Mouse (Mus musculus) kidney, embryonic 16.5 days (tissue): ENCODE results near the gene C1qb. TPM values are rescaled to one million over a fixed set of nuclear protein-coding genes. Genes with fewer than 3 reads are reported as not detected.

Experiments
- ATAC-seq: fragments of 200-750 bp; cut with Nextera tagmentation; 2 replicates; pipeline ENCODE4 v1.8.0; 2017; ENCODE audit warnings: moderate TSS enrichment; ENCODE audit not compliant: low FRiP score, low TSS enrichment
- H3K27ac ChIP-seq: fragments of 300-500 bp; sonication (generic); 2 replicates; pipeline ENCODE4 v1.5.1; 2014; ENCODE audit warnings: low read length
- H3K27me3 ChIP-seq: fragments of 300-500 bp; sonication (generic); 2 replicates; pipeline ENCODE4 v1.6.1; 2014; ENCODE audit warnings: low read length, control low read depth, mixed read lengths; ENCODE audit not compliant: insufficient read depth
- H3K36me3 ChIP-seq: fragments of 300-500 bp; sonication (generic); 2 replicates; pipeline ENCODE4 v1.6.1; 2014; ENCODE audit warnings: low read length, control low read depth, mixed read lengths; ENCODE audit not compliant: insufficient read depth
- H3K4me1 ChIP-seq: fragments of 300-500 bp; sonication (generic); 2 replicates; pipeline ENCODE4 v1.6.1; 2014; ENCODE audit warnings: low read length, control low read depth, mixed read lengths; ENCODE audit not compliant: insufficient read depth
- H3K4me2 ChIP-seq: fragments of 300-500 bp; sonication (generic); replicated peaks from 2 replicates; pipeline ENCODE4 v1.6.1; 2014; ENCODE audit warnings: low read depth, low read length
- H3K4me3 ChIP-seq: fragments of 300-500 bp; sonication (generic); 2 replicates; pipeline ENCODE4 v1.5.1; 2014; ENCODE audit warnings: mild to moderate bottlenecking, low read length
- H3K9ac ChIP-seq: fragments of 300-500 bp; sonication (generic); replicated peaks from 2 replicates; pipeline ENCODE4 v1.6.1; 2014; ENCODE audit warnings: low read length
- H3K9me3 ChIP-seq: fragments of 300-500 bp; sonication (generic); 2 replicates; pipeline ENCODE4 v1.6.1; 2016; ENCODE audit warnings: low read length, control low read depth
- WGBS: fragments of 180-500 bp; shearing (Covaris S2); extraction: QIAGEN DNeasy Blood & Tissue Kit; methylation state at CpG from one replicate; pipeline ENCODE4 v1.1.7; 2014; 5-methylcytosine and 5-hydroxymethylcytosine counted together
- polyA plus RNA-seq: library from polyadenylated mRNA; unstranded; fragments of >200 nt; fragmentation: Nextera tagmentation; extraction: Ambion mirVana; gene quantifications from 2 replicates; pipeline ENCODE4 v1.2.1, GENCODE M21; 2015

The C1qb gene
- polyA plus RNA-seq, 1 experiment from 2014 or later, result 40.1 TPM

GRCm38 (mm10) chr4:136916359-136917164 is 30.6 kb upstream of the C1qb start:
- 39% methylated on average over 20 of the region's 20 CpGs for WGBS

GRCm38 (mm10) chr4:136912841-136913240 is 26.9 kb upstream of the C1qb start:
- Histone ChIP-seq H3K4me3 (no peak overlapping the region), H3K9me3 (no peaks in the 10 kb centered on the region), H3K27ac (no peak overlapping the region), H3K4me2 (no peak overlapping the region), H3K36me3 (no peaks in the 10 kb centered on the region), H3K27me3 (peaks cover 53% of the 10 kb centered on the region), H3K9ac (no peak overlapping the region), H3K4me1 (peaks cover 10% of the 10 kb centered on the region; the same call in 1 of the 2 replicates)
- WGBS, result 12% methylated on average over 9 of the region's 9 CpGs
- ATAC-seq, result no peak

More at GRCm38 (mm10) chr4:136916359-136917164, 30.6 kb upstream of the C1qb start:
- Histone ChIP-seq H3K4me1 (peaks cover 10% of the 10 kb centered on the region; the same call in 1 of the 2 replicates), H3K27ac (no peak overlapping the region), H3K27me3 (peaks cover 28% of the 10 kb centered on the region), H3K36me3 (no peaks in the 10 kb centered on the region), H3K4me2 (no peak overlapping the region), H3K4me3 (no peak overlapping the region), H3K9ac (no peak overlapping the region), H3K9me3 (no peaks in the 10 kb centered on the region)
- ATAC-seq, result peak; percentile 49; the same call in 1 of the 2 replicates

GRCm38 (mm10) chr4:136911804-136912203 is 25.8 kb upstream of the C1qb start:
- WGBS, result 38% methylated on average over 9 of the region's 9 CpGs
- no peaks in the 10 kb centered on the region for H3K36me3 ChIP-seq
- H3K4me3 ChIP-seq, result no peak overlapping the region
- no peak overlapping the region for H3K4me2 ChIP-seq
- peaks cover 55% of the 10 kb centered on the region for H3K27me3 ChIP-seq
- no peak overlapping the region for H3K9ac ChIP-seq
- no peaks in the 10 kb centered on the region for H3K9me3 ChIP-seq
- peaks cover under 1% of the 10 kb centered on the region; the same call in 1 of the 2 replicates for H3K4me1 ChIP-seq
- no peak for ATAC-seq
- H3K27ac ChIP-seq, result no peak overlapping the region

- Histone ChIP-seq H3K27me3 (peaks cover 61% of the 10 kb centered on the region), H3K9me3 (no peaks in the 10 kb centered on the region), H3K27ac (no peak overlapping the region), H3K9ac (no peak overlapping the region), H3K4me3 (no peak overlapping the region), H3K4me2 (no peak overlapping the region), H3K36me3 (no peaks in the 10 kb centered on the region), H3K4me1 (no peaks in the 10 kb centered on the region)
- ATAC-seq, result no peak
- WGBS, result 4% methylated on average over 17 of the region's 17 CpGs
Measured at GRCm38 (mm10) chr4:136911211-136911646, 25.2 kb upstream of the C1qb start.

GRCm38 (mm10) chr4:136907809-136908208 is 21.8 kb upstream of the C1qb start:
- H3K27ac ChIP-seq, result no peak overlapping the region
- no peak overlapping the region for H3K9ac ChIP-seq
- ATAC-seq, result no peak
- H3K9me3 ChIP-seq, result no peaks in the 10 kb centered on the region
- H3K4me2 ChIP-seq, result no peak overlapping the region
- H3K27me3 ChIP-seq, result peaks cover 69% of the 10 kb centered on the region
- H3K4me3 ChIP-seq, result no peak overlapping the region
- H3K36me3 ChIP-seq, result no peaks in the 10 kb centered on the region
- no peaks in the 10 kb centered on the region for H3K4me1 ChIP-seq

GRCm38 (mm10) chr4:136907033-136907432 is 21.0 kb upstream of the C1qb start:
- Histone ChIP-seq H3K4me1 (no peaks in the 10 kb centered on the region), H3K4me2 (no peak overlapping the region), H3K9ac (no peak overlapping the region), H3K27ac (no peak overlapping the region), H3K9me3 (no peaks in the 10 kb centered on the region), H3K4me3 (no peak overlapping the region), H3K36me3 (no peaks in the 10 kb centered on the region), H3K27me3 (peaks cover 61% of the 10 kb centered on the region)
- ATAC-seq, result no peak
- WGBS, result 8% methylated on average over 7 of the region's 7 CpGs

- no peak overlapping the region for H3K9ac ChIP-seq
- WGBS, result 2% methylated on average over 22 of the region's 23 CpGs
- no peak for ATAC-seq
- H3K4me3 ChIP-seq, result no peak overlapping the region
- no peaks in the 10 kb centered on the region for H3K4me1 ChIP-seq
- H3K27me3 ChIP-seq, result peaks cover 41% of the 10 kb centered on the region
- no peaks in the 10 kb centered on the region for H3K9me3 ChIP-seq
- H3K36me3 ChIP-seq, result no peaks in the 10 kb centered on the region
- H3K27ac ChIP-seq, result no peak overlapping the region
- H3K4me2 ChIP-seq, result no peak overlapping the region
Measured at GRCm38 (mm10) chr4:136904767-136905539, 19.0 kb upstream of the C1qb start.

GRCm38 (mm10) chr4:136899154-136899553 is 13.2 kb upstream of the C1qb start:
- peaks cover 30% of the 10 kb centered on the region for H3K27me3 ChIP-seq
- H3K9ac ChIP-seq, result no peak overlapping the region
- H3K4me3 ChIP-seq, result no peak overlapping the region
- no peak overlapping the region for H3K27ac ChIP-seq
- no peaks in the 10 kb centered on the region for H3K36me3 ChIP-seq
- no peaks in the 10 kb centered on the region for H3K9me3 ChIP-seq
- no peak overlapping the region for H3K4me2 ChIP-seq
- 66% methylated on average over 7 of the region's 7 CpGs for WGBS
- 0 out of 2 replicates have a peak, but pooled peaks cover 5% of the 10 kb centered on the region for H3K4me1 ChIP-seq
- ATAC-seq, result no peak

GRCm38 (mm10) chr4:136898637-136899036 is 12.7 kb upstream of the C1qb start, which contains the start of gene C1qa:
Gene C1qa, minus strand, starts transcription at chr4:136898803.
- 0 out of 2 replicates have a peak, but pooled peaks cover 5% of the 10 kb centered on the region for H3K4me1 ChIP-seq
- no peak within 1 kb of the TSS for H3K4me2 ChIP-seq
- H3K4me3 ChIP-seq, result no peak within 1 kb of the TSS
- H3K27me3 ChIP-seq, result peaks cover 28% of the 10 kb centered on the region
- ATAC-seq, result no peak
- no peak within 1 kb of the TSS for H3K9ac ChIP-seq
- H3K27ac ChIP-seq, result no peak within 1 kb of the TSS
- no peaks in the 10 kb centered on the region for H3K9me3 ChIP-seq
- 70% methylated on average over 9 of the region's 9 CpGs for WGBS
- no peaks in the 10 kb centered on the region for H3K36me3 ChIP-seq
